Mouse (Mus musculus) stomach, embryonic 14.5 days (tissue): ENCODE data around the gene Pdcd1lg2. TPM values are rescaled to one million over a fixed set of nuclear protein-coding genes. Genes with fewer than 3 reads are reported as not detected.

Source experiments
- ATAC-seq: fragments of 200-750 bp; cut with Nextera tagmentation; 2 replicates; pipeline ENCODE4 v1.8.0; 2017; ENCODE audit warnings: low read depth, moderate TSS enrichment; ENCODE audit not compliant: insufficient number of reproducible peaks, insufficient read depth, low FRiP score
- H3K27ac ChIP-seq: fragments of 300-500 bp; sonication (generic); 2 replicates; pipeline ENCODE4 v1.5.1; 2014; ENCODE audit warnings: mild to moderate bottlenecking, low read length, moderate library complexity, mixed read lengths
- H3K27me3 ChIP-seq: fragments of 300-500 bp; sonication (generic); 2 replicates; pipeline ENCODE4 v1.6.1; 2014; ENCODE audit warnings: low read length, control low read depth, mixed read lengths; ENCODE audit not compliant: control insufficient read depth, insufficient read depth
- H3K36me3 ChIP-seq: fragments of 300-500 bp; sonication (generic); 2 replicates; pipeline ENCODE4 v1.6.1; 2014; ENCODE audit warnings: mild to moderate bottlenecking, control low read depth, low read length, moderate library complexity, mixed read lengths; ENCODE audit not compliant: control insufficient read depth, insufficient read depth
- H3K4me1 ChIP-seq: fragments of 300-500 bp; sonication (generic); 2 replicates; pipeline ENCODE4 v1.6.1; 2014; ENCODE audit warnings: low read length, control low read depth, mixed read lengths; ENCODE audit not compliant: control insufficient read depth, insufficient read depth
- H3K4me2 ChIP-seq: fragments of 300-500 bp; sonication (generic); replicated peaks from 2 replicates; pipeline ENCODE4 v1.6.1; 2014; ENCODE audit warnings: low read depth, low read length, control low read depth
- H3K4me3 ChIP-seq: fragments of 300-500 bp; sonication (generic); 2 replicates; pipeline ENCODE4 v1.5.1; 2014; ENCODE audit warnings: low read depth, low read length, control low read depth
- H3K9ac ChIP-seq: fragments of 300-500 bp; sonication (generic); replicated peaks from 2 replicates; pipeline ENCODE4 v1.6.1; 2014; ENCODE audit warnings: low read depth, mild to moderate bottlenecking, control low read depth, low read length, moderate library complexity, mixed read lengths
- H3K9me3 ChIP-seq: fragments of 300-500 bp; sonication (generic); 2 replicates; pipeline ENCODE4 v1.6.1; 2016; ENCODE audit warnings: low read depth, low read length, control low read depth; ENCODE audit not compliant: control insufficient read depth
- WGBS: fragments of 180-500 bp; shearing (Covaris S2); extraction: QIAGEN DNeasy Blood & Tissue Kit; methylation state at CpG from one replicate; pipeline ENCODE4 v1.1.7; 2014; 5-methylcytosine and 5-hydroxymethylcytosine counted together
- polyA plus RNA-seq: library from polyadenylated mRNA; unstranded; fragments of >200 nt; fragmentation: Nextera tagmentation; extraction: Ambion mirVana; gene quantifications from 2 replicates; pipeline ENCODE4 v1.2.1, GENCODE M21; 2014

Pdcd1lg2 gene
- polyA plus RNA-seq, 1 experiment from 2014 or later, result not detected

DNA sequence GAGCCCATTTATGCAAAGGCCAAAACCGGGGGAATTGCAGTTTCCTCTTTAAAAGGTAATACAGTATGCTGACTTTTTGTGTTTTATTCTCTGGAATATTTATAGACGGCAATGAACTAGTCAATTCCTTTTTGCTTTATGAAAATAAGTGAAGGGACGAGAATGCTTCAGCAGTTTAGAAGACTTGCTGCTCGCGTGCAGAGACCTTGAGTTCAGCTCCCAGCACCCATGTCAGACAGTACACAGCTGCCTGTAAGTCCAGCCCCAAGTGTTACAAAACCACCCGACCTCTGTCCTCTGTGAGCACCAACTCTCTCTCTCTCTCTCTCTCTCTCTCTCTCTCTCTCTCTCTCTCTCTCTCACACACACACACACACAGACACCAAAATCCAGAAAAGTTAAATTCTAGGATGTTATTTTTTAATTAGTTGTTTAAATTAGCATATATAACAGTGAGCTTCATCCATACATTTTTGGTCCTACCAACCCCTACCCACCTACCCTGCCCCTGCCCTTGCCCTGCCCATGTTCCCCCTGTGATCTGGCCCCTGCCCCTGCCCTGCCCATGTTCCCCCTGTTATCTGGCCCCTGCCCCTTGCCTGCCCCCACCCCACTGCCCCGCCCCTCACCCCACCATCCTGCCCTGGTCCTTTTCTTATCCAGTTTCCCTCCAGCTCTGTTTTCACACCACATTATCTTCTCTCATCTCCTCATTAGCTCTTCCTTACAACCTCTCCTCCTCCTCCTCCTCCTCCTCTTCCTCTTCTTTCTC lies 86.3 kb downstream of the Pdcd1lg2 start:
- Histone ChIP-seq H3K27ac (no peak overlapping the region), H3K4me1 (no peaks in the 10 kb centered on the region), H3K4me3 (no peak overlapping the region), H3K9me3 (no peaks in the 10 kb centered on the region), H3K9ac (no peak overlapping the region), H3K27me3 (no peaks in the 10 kb centered on the region), H3K36me3 (no peaks in the 10 kb centered on the region), H3K4me2 (no peak overlapping the region)
- no peak for ATAC-seq
- WGBS, result 68% methylated on average over 7 of the region's 7 CpGs

DNA sequence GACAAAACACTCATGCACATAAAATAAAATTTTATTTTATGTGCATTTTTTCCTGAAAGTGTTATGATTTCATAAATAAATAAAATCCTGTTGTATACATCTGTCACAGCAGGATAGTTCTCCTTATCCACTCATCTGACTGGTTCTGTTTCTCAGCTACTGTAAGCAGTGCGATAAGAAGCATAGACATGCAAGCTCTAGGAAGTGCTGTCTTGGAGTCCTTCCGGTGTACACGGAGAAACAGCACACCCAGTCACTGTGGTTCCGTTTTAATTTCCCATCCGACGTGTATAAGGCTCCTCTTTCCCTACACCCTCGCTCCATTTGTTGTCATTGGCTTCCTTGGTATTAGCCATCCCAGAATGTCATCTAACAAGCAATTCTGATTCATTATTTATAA lies 87.2 kb downstream of the Pdcd1lg2 start:
- H3K4me2 ChIP-seq, result no peak overlapping the region
- WGBS, result 79% methylated on average over 7 of the region's 7 CpGs
- no peak overlapping the region for H3K27ac ChIP-seq
- H3K9ac ChIP-seq, result no peak overlapping the region
- H3K27me3 ChIP-seq, result no peaks in the 10 kb centered on the region
- H3K36me3 ChIP-seq, result no peaks in the 10 kb centered on the region
- no peaks in the 10 kb centered on the region for H3K4me1 ChIP-seq
- no peaks in the 10 kb centered on the region for H3K9me3 ChIP-seq
- no peak overlapping the region for H3K4me3 ChIP-seq
- no peak for ATAC-seq

- Histone ChIP-seq H3K27me3 (no peaks in the 10 kb centered on the region), H3K9ac (no peak overlapping the region), H3K4me1 (no peaks in the 10 kb centered on the region), H3K4me2 (no peak overlapping the region), H3K36me3 (no peaks in the 10 kb centered on the region), H3K4me3 (no peak overlapping the region), H3K9me3 (no peaks in the 10 kb centered on the region), H3K27ac (no peak overlapping the region)
- 71% methylated on average over 6 of the region's 6 CpGs for WGBS
- no peak for ATAC-seq
Observed at GRCm38 (mm10) chr19:29498842-29499456, 88.2 kb downstream of the Pdcd1lg2 start.

DNA sequence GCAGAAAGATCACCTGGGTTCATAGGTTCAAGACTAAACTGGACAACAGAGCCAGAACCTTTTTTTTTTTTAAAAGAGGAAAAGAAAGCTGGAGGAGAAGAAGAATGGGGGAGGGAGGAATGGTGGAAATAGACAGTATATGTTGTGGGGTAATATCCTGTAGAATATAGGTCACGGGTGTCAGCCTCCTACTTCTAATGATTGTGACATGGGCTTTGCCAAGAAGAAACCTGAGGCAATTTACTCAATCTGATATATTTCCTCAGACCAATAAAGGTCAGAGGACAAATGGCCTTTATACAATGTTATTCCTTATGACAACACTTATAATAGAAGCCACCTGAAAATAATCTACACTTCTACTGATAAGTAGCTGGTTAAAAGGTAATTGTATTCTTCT lies 89.6 kb downstream of the Pdcd1lg2 start:
- WGBS, result 82% methylated on average over 1 of the region's 1 CpGs
- no peaks in the 10 kb centered on the region for H3K4me1 ChIP-seq
- no peaks in the 10 kb centered on the region for H3K9me3 ChIP-seq
- no peak overlapping the region for H3K4me3 ChIP-seq
- H3K36me3 ChIP-seq, result no peaks in the 10 kb centered on the region
- no peaks in the 10 kb centered on the region for H3K27me3 ChIP-seq
- H3K27ac ChIP-seq, result no peak overlapping the region
- H3K9ac ChIP-seq, result no peak overlapping the region
- no peak for ATAC-seq
- H3K4me2 ChIP-seq, result no peak overlapping the region

DNA sequence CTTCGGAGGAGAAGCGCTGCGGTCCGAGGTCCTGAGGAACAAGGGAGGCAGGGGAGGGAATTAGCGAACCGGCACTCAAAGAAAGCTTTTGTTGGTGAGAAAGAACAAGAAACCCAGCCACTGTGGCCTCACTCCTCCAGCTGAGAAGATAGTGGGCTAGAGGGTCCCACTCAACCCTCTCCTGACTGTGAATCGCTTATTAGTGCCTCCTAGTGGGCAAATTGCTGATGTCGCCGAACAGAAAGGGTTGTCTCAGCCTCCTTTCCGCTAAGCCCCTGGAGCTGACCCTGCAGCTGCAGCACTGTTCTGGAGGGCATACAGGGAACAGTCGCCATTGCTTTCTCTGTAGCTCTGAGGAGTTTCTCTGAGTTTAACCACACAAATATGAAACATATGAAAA lies 90.4 kb downstream of the Pdcd1lg2 start:
- ATAC-seq, result no peak; the same call in 1 of the 2 replicates
- Histone ChIP-seq H3K36me3 (no peaks in the 10 kb centered on the region), H3K4me1 (no peaks in the 10 kb centered on the region), H3K4me2 (peak overlapping the region; percentile 27), H3K4me3 (no peak overlapping the region; the same call in 1 of the 2 replicates), H3K9me3 (no peaks in the 10 kb centered on the region), H3K9ac (no peak overlapping the region), H3K27ac (no peak overlapping the region), H3K27me3 (no peaks in the 10 kb centered on the region)
- WGBS, result 38% methylated on average over 11 of the region's 11 CpGs

GRCm38 (mm10) chr19:29501507-29501906 lies 90.8 kb downstream of the Pdcd1lg2 start:
- WGBS, result 12% methylated on average over 6 of the region's 6 CpGs
- H3K4me2 ChIP-seq, result peak overlapping the region; percentile 27
- no peak overlapping the region for H3K9ac ChIP-seq
- H3K4me3 ChIP-seq, result no peak overlapping the region
- H3K4me1 ChIP-seq, result no peaks in the 10 kb centered on the region
- ATAC-seq, result no peak
- no peaks in the 10 kb centered on the region for H3K36me3 ChIP-seq
- H3K27ac ChIP-seq, result no peak overlapping the region
- H3K9me3 ChIP-seq, result no peaks in the 10 kb centered on the region
- no peaks in the 10 kb centered on the region for H3K27me3 ChIP-seq

DNA sequence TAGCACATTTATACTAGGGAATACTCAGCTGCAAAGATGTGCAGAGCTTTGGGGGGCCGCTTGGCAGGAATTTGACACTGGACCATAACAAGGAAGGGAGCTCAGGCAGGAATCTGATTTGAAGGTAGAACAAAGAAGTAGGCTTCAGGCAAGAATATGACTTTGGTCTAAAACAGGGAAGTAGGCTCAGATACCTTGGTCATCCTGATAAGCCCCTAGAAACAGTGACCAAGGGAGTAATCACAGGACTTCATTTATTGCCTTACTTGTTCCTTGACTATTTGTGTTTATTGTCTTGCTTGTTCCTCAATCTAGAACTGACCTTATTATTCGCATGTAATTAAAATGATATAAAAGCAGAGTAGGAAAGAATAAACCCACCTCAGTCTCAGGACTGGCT lies 93.4 kb downstream of the Pdcd1lg2 start:
- H3K9ac ChIP-seq, result no peak overlapping the region
- H3K27ac ChIP-seq, result no peak overlapping the region
- WGBS, result 86% methylated on average over 2 of the region's 2 CpGs

GRCm38 (mm10) chr19:29505617-29506016 lies 94.9 kb downstream of the Pdcd1lg2 start:
- Histone ChIP-seq H3K27me3 (no peaks in the 10 kb centered on the region), H3K36me3 (no peaks in the 10 kb centered on the region), H3K27ac (no peak overlapping the region), H3K9ac (no peak overlapping the region), H3K4me1 (no peaks in the 10 kb centered on the region), H3K4me3 (no peak overlapping the region), H3K9me3 (no peaks in the 10 kb centered on the region), H3K4me2 (no peak overlapping the region)
- 80% methylated on average over 7 of the region's 7 CpGs for WGBS
- ATAC-seq, result no peak

More for the DNA sequence above, 93.4 kb downstream of the Pdcd1lg2 start:
- no peaks in the 10 kb centered on the region for H3K27me3 ChIP-seq
- H3K4me2 ChIP-seq, result no peak overlapping the region
- no peaks in the 10 kb centered on the region for H3K36me3 ChIP-seq
- ATAC-seq, result no peak
- H3K4me1 ChIP-seq, result no peaks in the 10 kb centered on the region
- H3K9me3 ChIP-seq, result no peaks in the 10 kb centered on the region
- no peak overlapping the region for H3K4me3 ChIP-seq
